Mouse (Mus musculus) limb, embryonic 15.5 days (tissue): ENCODE data around the gene Dcaf4. TPM values are rescaled to one million over a fixed set of nuclear protein-coding genes. Genes with fewer than 3 reads are reported as not detected.

Experiments
- ATAC-seq: fragments of 200-750 bp; cut with Nextera tagmentation; 2 replicates; pipeline ENCODE4 v1.8.0; 2017; ENCODE audit warnings: low read depth, moderate TSS enrichment; ENCODE audit not compliant: insufficient number of reproducible peaks, low FRiP score, low TSS enrichment
- H3K27ac ChIP-seq: fragments of 300-500 bp; sonication (generic); 2 replicates; pipeline ENCODE4 v1.5.1; 2015; ENCODE audit warnings: moderate library complexity, mild to moderate bottlenecking, inconsistent platforms
- H3K27me3 ChIP-seq: fragments of 300-500 bp; sonication (generic); 2 replicates; pipeline ENCODE4 v1.6.1; 2015; ENCODE audit warnings: inconsistent platforms
- H3K36me3 ChIP-seq: fragments of 300-500 bp; sonication (generic); 2 replicates; pipeline ENCODE4 v1.6.1; 2015; ENCODE audit warnings: inconsistent platforms
- H3K4me1 ChIP-seq: fragments of 300-500 bp; sonication (generic); 2 replicates; pipeline ENCODE4 v1.6.1; 2015; ENCODE audit warnings: inconsistent platforms
- H3K4me2 ChIP-seq: fragments of 300-500 bp; sonication (generic); 2 replicates; pipeline ENCODE4 v1.6.1; 2015; ENCODE audit warnings: mild to moderate bottlenecking, inconsistent platforms
- H3K4me3 ChIP-seq: fragments of 300-500 bp; sonication (generic); 2 replicates; pipeline ENCODE4 v1.5.1; 2015; ENCODE audit warnings: mild to moderate bottlenecking, inconsistent platforms
- H3K9ac ChIP-seq: fragments of 300-500 bp; sonication (generic); 2 replicates; pipeline ENCODE4 v1.6.1; 2015; ENCODE audit warnings: inconsistent platforms
- H3K9me3 ChIP-seq: fragments of 300-500 bp; sonication (generic); 2 replicates; pipeline ENCODE4 v1.6.1; 2016; ENCODE audit warnings: inconsistent platforms
- WGBS: fragments of 180-500 bp; shearing (Covaris S2); methylation state at CpG from one replicate; pipeline ENCODE4 v1.1.7; 2015; 5-methylcytosine and 5-hydroxymethylcytosine counted together
- polyA plus RNA-seq: library from polyadenylated mRNA; unstranded; fragments of >200 nt; fragmentation: Nextera tagmentation; extraction: Ambion mirVana; gene quantifications from 2 replicates; pipeline ENCODE4 v1.2.1, GENCODE M21; 2015

Dcaf4 gene
- 53.0 and 55.7 TPM in 2 replicates for polyA plus RNA-seq

- peaks cover 15% of the 10 kb centered on the region for H3K4me1 ChIP-seq
- H3K4me2 ChIP-seq, result peak within 1 kb of the TSS; percentile 60
- under 1% methylated on average over 32 of the region's 32 CpGs for WGBS
- H3K27me3 ChIP-seq, result no peaks in the 10 kb centered on the region
- peak; percentile 95 for ATAC-seq
- peak within 1 kb of the TSS; percentile 60 for H3K9ac ChIP-seq
- no peaks in the 10 kb centered on the region for H3K9me3 ChIP-seq
- H3K4me3 ChIP-seq, result peak within 1 kb of the TSS; percentile 75
- peak within 1 kb of the TSS; percentile 80 for H3K27ac ChIP-seq
- no peaks in the 10 kb centered on the region for H3K36me3 ChIP-seq
Measured at GRCm38 (mm10) chr12:83520311-83520890, at the start of gene Dcaf4. Gene Dcaf4, plus strand, starts transcription at chr12:83520466.

GRCm38 (mm10) chr12:83471760-83472159 is 48.5 kb upstream of the Dcaf4 start:
- no peak overlapping the region for H3K4me2 ChIP-seq
- no peak overlapping the region for H3K27ac ChIP-seq
- H3K4me1 ChIP-seq, result 0 out of 2 replicates have a peak, but pooled peaks cover 3% of the 10 kb centered on the region
- 69% methylated on average over 7 of the region's 7 CpGs for WGBS
- no peak overlapping the region for H3K4me3 ChIP-seq
- no peaks in the 10 kb centered on the region for H3K27me3 ChIP-seq
- no peak overlapping the region for H3K9ac ChIP-seq
- no peaks in the 10 kb centered on the region for H3K9me3 ChIP-seq
- ATAC-seq, result no peak
- no peaks in the 10 kb centered on the region for H3K36me3 ChIP-seq

DNA sequence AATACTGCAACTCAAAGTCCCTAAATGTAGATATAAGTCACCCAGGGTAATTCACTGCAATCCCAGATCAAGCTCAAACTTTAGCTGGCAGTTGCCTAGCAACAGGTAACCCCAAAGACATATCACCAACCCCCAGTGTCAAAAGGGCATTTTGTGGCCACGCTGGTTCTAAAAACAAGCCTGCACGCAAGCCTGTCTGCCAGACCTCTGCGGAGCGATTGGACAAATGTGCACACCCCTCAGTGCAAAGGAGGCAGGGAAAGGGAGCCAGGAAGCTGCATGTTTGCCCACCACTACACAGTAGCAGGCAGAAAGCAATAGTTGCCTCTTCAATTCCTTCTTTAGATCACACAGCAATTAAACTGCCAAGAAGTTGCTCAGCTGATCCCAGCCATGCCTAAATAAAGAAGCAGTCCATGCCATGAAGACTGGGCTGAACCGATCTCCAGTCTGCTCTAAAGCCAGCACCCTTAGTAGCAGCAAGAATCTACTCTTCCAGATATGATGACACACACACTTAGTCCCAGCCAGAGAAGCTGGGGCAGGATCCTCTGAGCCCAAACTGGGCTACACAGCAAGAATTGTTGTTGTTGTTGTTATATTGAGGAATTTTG is 46.2 kb upstream of the Dcaf4 start:
- Histone ChIP-seq H3K4me2 (no peak overlapping the region), H3K36me3 (no peaks in the 10 kb centered on the region), H3K27ac (no peak overlapping the region), H3K27me3 (no peaks in the 10 kb centered on the region), H3K4me3 (no peak overlapping the region), H3K4me1 (no peaks in the 10 kb centered on the region), H3K9me3 (no peaks in the 10 kb centered on the region), H3K9ac (no peak overlapping the region)
- 54% methylated on average over 5 of the region's 5 CpGs for WGBS
- ATAC-seq, result no peak

DNA sequence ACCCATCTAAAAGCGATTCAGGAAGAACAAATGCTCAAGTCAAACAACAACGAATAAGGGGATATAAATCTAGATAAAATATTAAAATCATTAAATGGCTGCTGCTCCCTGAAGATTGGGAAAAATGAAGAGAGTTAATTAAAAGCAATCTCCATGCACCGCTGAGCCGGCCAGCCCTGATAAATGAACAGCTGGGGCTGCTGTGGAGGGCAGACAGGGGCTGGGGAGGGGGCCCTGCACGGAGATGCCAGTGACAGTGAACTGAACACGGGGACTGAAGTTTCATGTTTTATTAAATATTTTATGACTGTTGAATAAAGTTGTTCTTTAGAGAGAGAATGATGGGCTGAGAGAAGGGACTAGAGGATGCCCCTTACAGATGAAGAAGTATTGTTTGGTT is 44.8 kb upstream of the Dcaf4 start:
- Histone ChIP-seq H3K4me3 (no peak overlapping the region), H3K27me3 (no peaks in the 10 kb centered on the region), H3K9ac (no peak overlapping the region), H3K27ac (no peak overlapping the region), H3K4me1 (no peaks in the 10 kb centered on the region), H3K36me3 (no peaks in the 10 kb centered on the region), H3K4me2 (no peak overlapping the region), H3K9me3 (no peaks in the 10 kb centered on the region)
- ATAC-seq, result no peak
- 52% methylated on average over 6 of the region's 6 CpGs for WGBS

DNA sequence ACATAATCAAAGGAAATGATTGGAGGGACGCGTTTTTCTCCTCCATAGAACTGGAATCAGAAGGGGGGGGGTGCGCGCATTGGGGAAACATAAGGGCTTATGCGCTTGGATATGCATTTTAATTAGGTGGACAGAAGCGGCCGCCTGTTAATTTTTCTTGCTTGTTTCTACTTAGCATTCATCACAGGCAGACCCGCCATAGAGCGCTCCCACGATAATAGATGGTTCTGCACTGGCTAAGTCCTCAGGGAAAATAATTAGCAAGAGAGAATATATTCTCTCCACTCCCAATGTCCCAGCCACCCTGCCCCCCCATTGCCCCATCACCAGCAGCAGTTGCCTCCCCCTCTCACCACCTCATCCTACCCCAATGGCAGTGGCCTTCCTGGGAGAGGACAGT is 44.0 kb upstream of the Dcaf4 start:
- no peak overlapping the region for H3K4me2 ChIP-seq
- ATAC-seq, result no peak
- WGBS, result 80% methylated on average over 10 of the region's 10 CpGs
- H3K27ac ChIP-seq, result no peak overlapping the region
- no peaks in the 10 kb centered on the region for H3K36me3 ChIP-seq
- H3K9ac ChIP-seq, result no peak overlapping the region
- no peak overlapping the region for H3K4me3 ChIP-seq
- no peaks in the 10 kb centered on the region for H3K4me1 ChIP-seq
- no peaks in the 10 kb centered on the region for H3K27me3 ChIP-seq
- H3K9me3 ChIP-seq, result no peaks in the 10 kb centered on the region

DNA sequence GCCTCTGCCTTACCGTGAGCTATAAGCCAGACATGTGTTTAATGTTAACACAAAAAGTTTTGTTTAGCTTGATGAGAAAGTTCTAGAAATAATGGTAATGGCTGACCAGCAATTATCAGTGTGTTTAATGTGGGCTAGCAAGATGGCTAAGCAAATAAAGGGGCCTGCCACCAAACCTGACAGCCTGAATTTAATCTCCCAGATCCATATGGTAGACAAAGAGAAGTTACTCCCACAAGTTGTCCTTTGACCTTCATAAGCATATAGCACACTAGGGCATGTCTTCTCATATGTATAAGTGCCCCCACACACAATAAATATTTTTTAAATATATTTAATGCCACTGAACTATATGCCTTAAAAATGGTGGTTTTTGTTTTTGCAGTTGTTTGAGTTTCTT is 41.1 kb upstream of the Dcaf4 start:
- Histone ChIP-seq H3K4me3 (no peak overlapping the region), H3K4me2 (no peak overlapping the region), H3K4me1 (no peaks in the 10 kb centered on the region), H3K36me3 (no peaks in the 10 kb centered on the region), H3K27ac (no peak overlapping the region), H3K9me3 (no peaks in the 10 kb centered on the region), H3K9ac (no peak overlapping the region), H3K27me3 (peaks cover 6% of the 10 kb centered on the region; the same call in 1 of the 2 replicates)
- no peak for ATAC-seq
- 53% methylated on average over 1 of the region's 1 CpGs for WGBS

DNA sequence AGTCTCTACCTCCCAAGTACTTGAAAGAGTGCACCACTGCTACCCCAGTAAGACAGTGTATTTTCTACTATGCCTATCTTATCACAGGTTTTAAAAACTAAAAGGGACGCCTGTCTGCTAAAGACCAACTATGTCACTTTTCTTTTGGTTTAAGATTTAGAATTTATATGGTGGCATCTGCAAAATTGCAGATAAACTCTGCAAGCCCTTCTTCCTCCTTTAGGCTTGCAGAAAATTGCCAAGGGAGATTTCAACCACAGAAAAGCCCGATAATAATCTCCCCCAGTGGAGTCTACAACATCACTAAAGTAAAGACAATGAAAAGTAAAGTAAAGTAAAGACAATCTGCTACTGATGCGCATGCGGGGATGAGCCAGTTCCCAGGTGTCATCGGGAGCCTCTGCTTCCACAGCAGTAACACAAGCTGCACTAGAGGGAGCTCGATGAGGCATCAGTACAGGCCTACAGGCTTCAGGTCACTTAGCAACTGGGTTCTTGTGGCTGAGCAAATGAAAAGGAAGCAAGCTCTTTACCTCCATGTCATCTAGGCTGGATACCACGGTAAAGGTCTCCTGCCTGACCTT is 40.4 kb upstream of the Dcaf4 start:
- Histone ChIP-seq H3K4me1 (peaks cover 5% of the 10 kb centered on the region; the same call in 1 of the 2 replicates), H3K4me2 (no peak overlapping the region), H3K9me3 (no peaks in the 10 kb centered on the region), H3K27ac (no peak overlapping the region), H3K9ac (no peak overlapping the region), H3K4me3 (no peak overlapping the region), H3K36me3 (no peaks in the 10 kb centered on the region), H3K27me3 (peaks cover 14% of the 10 kb centered on the region)
- ATAC-seq, result no peak
- 76% methylated on average over 7 of the region's 7 CpGs for WGBS

DNA sequence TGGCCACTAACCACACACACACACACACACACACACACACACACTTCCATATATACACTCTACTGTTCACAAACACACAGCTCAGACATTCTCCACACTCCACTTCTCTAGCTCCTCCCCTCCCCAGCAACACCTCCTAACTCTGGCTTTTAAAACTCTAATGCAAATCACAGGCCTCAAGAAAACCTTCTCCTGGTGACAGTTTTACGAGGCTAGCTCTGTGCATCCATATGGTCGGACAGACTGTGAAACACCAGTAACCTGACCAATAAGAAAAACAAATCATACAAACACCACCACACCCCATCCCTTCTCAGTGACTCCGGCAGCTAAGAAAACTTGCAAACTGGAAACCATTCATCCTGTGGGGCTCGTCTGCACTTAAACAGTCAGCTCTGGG is 38.8 kb upstream of the Dcaf4 start:
- WGBS, result 21% methylated on average over 4 of the region's 4 CpGs
- peak; percentile 58 for ATAC-seq

GRCm38 (mm10) chr12:83483653-83484052 is 36.6 kb upstream of the Dcaf4 start:
- H3K4me3 ChIP-seq, result no peak overlapping the region
- H3K27me3 ChIP-seq, result peaks cover 29% of the 10 kb centered on the region
- H3K9me3 ChIP-seq, result no peaks in the 10 kb centered on the region
- H3K27ac ChIP-seq, result no peak overlapping the region
- WGBS, result 46% methylated on average over 5 of the region's 5 CpGs
- H3K9ac ChIP-seq, result no peak overlapping the region
- H3K4me2 ChIP-seq, result no peak overlapping the region
- H3K36me3 ChIP-seq, result no peaks in the 10 kb centered on the region
- H3K4me1 ChIP-seq, result peaks cover 36% of the 10 kb centered on the region
- no peak for ATAC-seq

More for the DNA sequence above, 38.8 kb upstream of the Dcaf4 start:
- no peak overlapping the region for H3K27ac ChIP-seq
- no peak overlapping the region for H3K4me2 ChIP-seq
- H3K9ac ChIP-seq, result no peak overlapping the region
- no peaks in the 10 kb centered on the region for H3K9me3 ChIP-seq
- H3K36me3 ChIP-seq, result no peaks in the 10 kb centered on the region
- H3K27me3 ChIP-seq, result peaks cover 25% of the 10 kb centered on the region
- peaks cover 20% of the 10 kb centered on the region for H3K4me1 ChIP-seq
- no peak overlapping the region for H3K4me3 ChIP-seq

GRCm38 (mm10) chr12:83484855-83485745 is 35.2 kb upstream of the Dcaf4 start:
- H3K27ac ChIP-seq, result no peak overlapping the region
- H3K27me3 ChIP-seq, result peaks cover 39% of the 10 kb centered on the region
- peak overlapping the region; percentile 100 for H3K4me2 ChIP-seq
- H3K36me3 ChIP-seq, result no peaks in the 10 kb centered on the region
- H3K9ac ChIP-seq, result no peak overlapping the region
- peaks cover 41% of the 10 kb centered on the region for H3K4me1 ChIP-seq
- 2% methylated on average over 24 of the region's 24 CpGs for WGBS
- no peak for ATAC-seq
- peak overlapping the region; percentile 64 for H3K4me3 ChIP-seq
- H3K9me3 ChIP-seq, result no peaks in the 10 kb centered on the region

DNA sequence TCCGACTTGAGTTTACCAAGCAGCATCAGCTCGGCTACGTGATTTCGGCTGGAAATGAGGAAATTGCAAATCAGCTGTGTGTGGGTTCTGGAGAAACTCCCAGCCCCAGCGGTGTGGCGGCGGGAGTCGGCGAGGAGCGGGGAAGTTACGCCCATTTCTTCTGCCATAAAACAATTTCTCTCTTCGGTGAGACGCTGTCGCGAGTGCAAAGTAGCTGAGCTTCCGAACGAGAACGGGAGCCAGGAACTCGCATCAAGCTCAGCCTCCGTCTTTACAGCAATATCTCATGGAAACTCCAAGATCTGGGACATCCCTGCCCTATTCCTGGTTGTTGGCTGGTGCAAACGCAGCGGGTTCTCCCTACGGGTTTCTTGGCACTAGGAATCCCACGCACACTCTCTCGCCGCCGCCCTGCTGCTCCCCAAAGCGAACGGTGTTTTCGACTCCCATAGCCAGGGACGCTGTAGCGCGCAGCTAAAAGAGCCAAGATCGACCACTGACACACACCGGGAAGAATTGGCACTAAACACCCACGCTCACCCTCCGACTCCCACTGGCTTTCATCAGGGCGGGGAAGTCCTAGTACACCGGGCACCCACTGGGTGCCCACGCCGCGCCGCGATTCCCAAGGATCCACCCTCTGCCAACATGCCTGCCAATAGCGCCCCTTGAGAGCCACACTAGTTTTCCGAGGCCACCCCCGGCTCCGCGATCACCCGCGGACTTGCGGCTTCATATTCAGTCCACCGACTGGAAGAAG is 34.2 kb upstream of the Dcaf4 start:
- ATAC-seq, result no peak
- H3K4me1 ChIP-seq, result peaks cover 41% of the 10 kb centered on the region
- WGBS, result under 1% methylated on average over 53 of the region's 53 CpGs
- no peak overlapping the region; the same call in 1 of the 2 replicates for H3K9ac ChIP-seq
- H3K36me3 ChIP-seq, result no peaks in the 10 kb centered on the region
- H3K27ac ChIP-seq, result no peak overlapping the region
- peak overlapping the region; percentile 100 for H3K4me2 ChIP-seq
- peaks cover 42% of the 10 kb centered on the region for H3K27me3 ChIP-seq
- H3K9me3 ChIP-seq, result no peaks in the 10 kb centered on the region
- H3K4me3 ChIP-seq, result peak overlapping the region; percentile 64
